Mouse (Mus musculus) hematopoietic stem cell, adult 5-6 weeks (primary cell): ENCODE data around the gene B4galnt1. TPM values are rescaled to one million over a fixed set of nuclear protein-coding genes. Genes with fewer than 3 reads are reported as not detected.

Experiments used
- ATAC-seq, 2 experiments: fragments of 125-278 bp in 1 of 2; replicated peaks in 1 of 2; 2 replicates each; pipeline ENCODE4 v1.8.0; 2016 to 2017; ENCODE audit warnings: inconsistent platforms in 2 of 2, mild to moderate bottlenecking in 2 of 2, moderate number of reproducible peaks in 2 of 2, low read depth in 1 of 2, moderate TSS enrichment in 1 of 2; ENCODE audit not compliant: low FRiP score in 2 of 2, poor library complexity in 2 of 2, severe bottlenecking in 2 of 2, insufficient read depth in 1 of 2, low TSS enrichment in 1 of 2
- total RNA-seq: library from RNA; stranded (forward); fragments of 172-1452, 232-1000 nt; gene quantifications from 2 replicates; pipeline ENCODE4 v1.2.3, GENCODE M21; 2017

The B4galnt1 gene
- total RNA-seq, 1 experiment from 2014 or later, result 43.3 TPM

- ATAC-seq, result no peak
These were observed 45.0 kb downstream of the B4galnt1 start for GRCm38 (mm10) chr10:127209928-127210570.

GRCm38 (mm10) chr10:127210961-127211405 lies 46.0 kb downstream of the B4galnt1 start:
- peak in 1 of 2 experiments; percentile 30; a peak in 1 of 4 replicates for ATAC-seq

GRCm38 (mm10) chr10:127211414-127211854 lies 46.4 kb downstream of the B4galnt1 start, which contains the start of gene Pip4k2c:
Gene Pip4k2c (minus strand): TSS chr10:127211585.
- ATAC-seq, result peak; percentile 86 to 89

GRCm38 (mm10) chr10:127213272-127213671 lies 48.2 kb downstream of the B4galnt1 start:
- ATAC-seq, result no peak

GRCm38 (mm10) chr10:127213704-127214421 lies 48.8 kb downstream of the B4galnt1 start:
- ATAC-seq, result no peak

GRCm38 (mm10) chr10:127214422-127214803 lies 49.4 kb downstream of the B4galnt1 start:
- no peak for ATAC-seq

- no peak for ATAC-seq
These were observed 51.4 kb downstream of the B4galnt1 start for GRCm38 (mm10) chr10:127216456-127216855.

- ATAC-seq, result no peak
These were observed 52.2 kb downstream of the B4galnt1 start for GRCm38 (mm10) chr10:127217177-127217576.

- ATAC-seq, result no peak
These were observed 53.3 kb downstream of the B4galnt1 start for GRCm38 (mm10) chr10:127218339-127218738.

Other genes with a start within 250 kb of the B4galnt1 start
- gene Ctdsp2, start 186.5 kb upstream of the B4galnt1 start, total RNA-seq, result 41.1 and 46.3 TPM in 2 replicates
- 0.30 TPM in 1 of 2 replicates, not detected in the other for gene Avil, start 164.5 kb upstream of the B4galnt1 start, total RNA-seq
- gene Tsfm, start 134.4 kb upstream of the B4galnt1 start, total RNA-seq, result 23.6 and 35.5 TPM in 2 replicates
- 16.5 and 19.4 TPM in 2 replicates for gene Mettl1, start 123.8 kb upstream of the B4galnt1 start, total RNA-seq
- not detected in 2 replicates for gene Eef1akmt3, start 123.7 kb upstream of the B4galnt1 start, total RNA-seq
- 0.25 TPM in 1 of 2 replicates, not detected in the other for gene Cyp27b1, start 117.0 kb upstream of the B4galnt1 start, total RNA-seq
- 0.89 and 2.2 TPM in 2 replicates for gene March9, start 105.0 kb upstream of the B4galnt1 start, total RNA-seq
- gene Cdk4, start 101.7 kb upstream of the B4galnt1 start, total RNA-seq, result 483 and 646 TPM in 2 replicates
- gene Tspan31, start 95.0 kb upstream of the B4galnt1 start, total RNA-seq, result 54.5 and 56.6 TPM in 2 replicates
- 59.3 and 89.6 TPM in 2 replicates for gene Agap2, start 89.9 kb upstream of the B4galnt1 start, total RNA-seq
- gene Os9, start 44.1 kb upstream of the B4galnt1 start, total RNA-seq, result 157 and 201 TPM in 2 replicates
- 0.30 and 0.50 TPM in 2 replicates for gene Slc26a10, start 15.4 kb downstream of the B4galnt1 start, total RNA-seq
- gene Arhgef25, start 24.9 kb downstream of the B4galnt1 start, total RNA-seq, result 8.7 and 18.4 TPM in 2 replicates
- 56.2 and 56.8 TPM in 2 replicates for gene Dtx3, start 30.5 kb downstream of the B4galnt1 start, total RNA-seq
- 14.8 and 19.7 TPM in 2 replicates for gene Pip4k2c, start 46.4 kb downstream of the B4galnt1 start, total RNA-seq
- 0.94 and 1.5 TPM in 2 replicates for gene Kif5a, start 98.1 kb downstream of the B4galnt1 start, total RNA-seq
- 85.8 and 96.8 TPM in 2 replicates for gene Dctn2, start 101.1 kb downstream of the B4galnt1 start, total RNA-seq
- gene Mbd6, start 123.8 kb downstream of the B4galnt1 start, total RNA-seq, result 5.9 and 6.3 TPM in 2 replicates
- 104 and 211 TPM in 2 replicates for gene Mars, start 146.6 kb downstream of the B4galnt1 start, total RNA-seq
- gene Arhgap9, start 156.7 kb downstream of the B4galnt1 start, total RNA-seq, result 29.5 and 43.7 TPM in 2 replicates
- not detected in 2 replicates for gene Gli1, start 176.7 kb downstream of the B4galnt1 start, total RNA-seq
- gene Inhbe, start 189.2 kb downstream of the B4galnt1 start, total RNA-seq, result 0.13 TPM in 1 of 2 replicates, not detected in the other
- not detected in 2 replicates for gene Inhbc, start 205.2 kb downstream of the B4galnt1 start, total RNA-seq
- gene R3hdm2, start 215.1 kb downstream of the B4galnt1 start, total RNA-seq, result 41.3 and 73.9 TPM in 2 replicates